Comparison of ENCODE assay signal across 16 mouse cellular contexts in genomic region chr13:99644771-99645170, GRCm38 (mm10).
DNase-seq lines count a peak whose midpoint lies in the region; ATAC-seq lines count a peak whose summit lies in the region.
"Had no signal": no experiment of that assay in that cellular context is flagged by ENCODE, and none has a peak within 500 bp of the region (broad histone marks: within the 10 kb centered on the region; RNA-seq: fewer than 3 reads in every experiment).

No protein-coding gene starts in this region.

- intact Hi-C loops in left cerebral cortex, postnatal 25 days (cut with DNase I): no loop called here
- intact Hi-C loops in left cerebral cortex, postnatal 4 days (cut with DNase I): loop anchor here (5.0 kb wide), 1 partner anchor 127 kb away; the partner anchor contains the start of gene Map1b

- no peaks in the 10 kb centered on the region for H3K9me3 ChIP-seq in forebrain, embryonic 15.5 days
- H3K9me3 ChIP-seq in forebrain, embryonic 10.5 days: no peaks in the 10 kb centered on the region
- H3K9me3 ChIP-seq in hindbrain, embryonic 16.5 days (ENCODE audit: control insufficient read depth, low read length): no peaks in the 10 kb centered on the region
- H3K9me3 ChIP-seq: liver, embryonic 13.5 days had no signal

- no peak overlapping the region for H3K4me3 ChIP-seq in forebrain, embryonic 15.5 days
- H3K4me3 ChIP-seq in forebrain, embryonic 10.5 days: no peak overlapping the region
- no peak overlapping the region for H3K4me3 ChIP-seq in hindbrain, embryonic 16.5 days (ENCODE audit: low read length)
- H3K4me3 ChIP-seq: heart, adult 2 months; layer of hippocampus, adult 2 months; liver, embryonic 13.5 days; myocyte had no signal

- peak overlapping the region; percentile 36 for H3K27ac ChIP-seq in forebrain, embryonic 15.5 days (replicated peaks)
- H3K27ac ChIP-seq in forebrain, embryonic 10.5 days: no peak overlapping the region
- peak overlapping the region; percentile 37; the same call in 1 of the 2 replicates for H3K27ac ChIP-seq in hindbrain, embryonic 16.5 days (ENCODE audit: low read depth, low read length)
- H3K27ac ChIP-seq: heart, adult 2 months; layer of hippocampus, adult 2 months; liver, embryonic 13.5 days had no signal

- no peak overlapping the region for H3K4me2 ChIP-seq in forebrain, embryonic 15.5 days (replicated peaks)
- no peak overlapping the region for H3K4me2 ChIP-seq in hindbrain, embryonic 16.5 days (ENCODE audit: low read length)
- H3K4me2 ChIP-seq: liver, embryonic 13.5 days had no signal

- H3K36me3 ChIP-seq in forebrain, embryonic 15.5 days: no peaks in the 10 kb centered on the region
- H3K36me3 ChIP-seq in forebrain, embryonic 10.5 days (replicated peaks): no peaks in the 10 kb centered on the region
- H3K36me3 ChIP-seq in hindbrain, embryonic 16.5 days (ENCODE audit: control insufficient read depth, insufficient read depth, low read length): no peaks in the 10 kb centered on the region
- H3K36me3 ChIP-seq: liver, embryonic 13.5 days had no signal

- H3K27me3 ChIP-seq in forebrain, embryonic 15.5 days: no peaks in the 10 kb centered on the region
- H3K27me3 ChIP-seq in forebrain, embryonic 10.5 days (ENCODE audit: poor library complexity, severe bottlenecking): no peaks in the 10 kb centered on the region
- H3K27me3 ChIP-seq in hindbrain, embryonic 16.5 days (replicated peaks; ENCODE audit: control insufficient read depth, insufficient read depth, low read length): no peaks in the 10 kb centered on the region
- H3K27me3 ChIP-seq: liver, embryonic 13.5 days had no signal

- ATAC-seq in forebrain, embryonic 15.5 days (replicated peaks): peak; percentile 26; the same call in 1 of the 2 replicates
- ATAC-seq in hindbrain, embryonic 16.5 days: peak; percentile 53

- 57% methylated on average over 1 of the region's 1 CpGs for WGBS in forebrain, embryonic 15.5 days
- 82% methylated on average over 1 of the region's 1 CpGs for WGBS in forebrain, embryonic 10.5 days
- 43% methylated on average over 1 of the region's 1 CpGs for WGBS in hindbrain, embryonic 16.5 days

- no peak for DNase-seq in forebrain, embryonic 10.5 days (ENCODE audit: extremely low spot score, low spot score)
- DNase-seq in left cerebral cortex, postnatal 25 days (ENCODE audit: low spot score in 2 of 2): peak; percentile 21 to 38
- no peak for DNase-seq in left cerebral cortex, postnatal 4 days
- DNase-seq in brain, embryonic 18.5 days (ENCODE audit: low read depth, low spot score): peak; percentile 46
- DNase-seq in adrenal gland, adult 8-10 months: no peak
- DNase-seq in heart, adult 8-10 months (ENCODE audit: low spot score): no peak
- DNase-seq: B cell, adult 2 months; cerebellum, adult 18-20 months; heart, adult 2 months; heart, postnatal 10 days; liver, embryonic 13.5 days; thymus, adult 18-20 months had no signal

- peaks cover 23% of the 10 kb centered on the region for H3K4me1 ChIP-seq in forebrain, embryonic 15.5 days
- H3K4me1 ChIP-seq in forebrain, embryonic 10.5 days: peaks cover 34% of the 10 kb centered on the region
- H3K4me1 ChIP-seq in hindbrain, embryonic 16.5 days (ENCODE audit: control insufficient read depth, insufficient read depth, low read depth, low read length): peaks cover 16% of the 10 kb centered on the region
- H3K4me1 ChIP-seq: liver, embryonic 13.5 days had no signal

- no peak overlapping the region for H3K9ac ChIP-seq in forebrain, embryonic 15.5 days (replicated peaks)
- H3K9ac ChIP-seq in hindbrain, embryonic 16.5 days (ENCODE audit: low read depth, low read length): no peak overlapping the region
- H3K9ac ChIP-seq: liver, embryonic 13.5 days had no signal

Comparison
In these comparisons a context has a peak if more than half of its experiments do, and no peak if none do; other contexts are left out.
1. DNase-seq: peak in left cerebral cortex, postnatal 25 days (2 of 2) and brain, embryonic 18.5 days (single experiment); none in forebrain, embryonic 10.5 days (single experiment), left cerebral cortex, postnatal 4 days (single experiment), adrenal gland, adult 8-10 months (single experiment) and heart, adult 8-10 months (single experiment).